Mouse (Mus musculus): ENCODE results near the gene Zcchc10. TPM values are rescaled to one million over a fixed set of nuclear protein-coding genes. Genes with fewer than 3 reads are reported as not detected.
A peak's percentile ranks its signal among the peaks of the same experiment; 100 is the strongest.

Gene Zcchc10
- polyA plus RNA-seq, 1 experiment from 2014 or later, result 18.6 TPM

GRCm38 (mm10) chr11:53345328-53345727 lies 20.8 kb downstream of the Zcchc10 start:
- ATAC-seq (ENCODE audit: low read depth), result no peak
- H3K36me3 ChIP-seq (ENCODE audit: control insufficient read depth, insufficient read depth, low read length), result no peaks in the 10 kb centered on the region
- H3K27me3 ChIP-seq (replicated peaks; ENCODE audit: control insufficient read depth, insufficient read depth, low read length), result no peaks in the 10 kb centered on the region
- no peak overlapping the region for H3K27ac ChIP-seq (replicated peaks; ENCODE audit: low read depth, low read length)
- H3K9me3 ChIP-seq (ENCODE audit: control insufficient read depth, low read length), result no peaks in the 10 kb centered on the region
- no peak overlapping the region for H3K9ac ChIP-seq (ENCODE audit: low read depth, low read length)
- no peak overlapping the region for H3K4me3 ChIP-seq (ENCODE audit: low read depth, low read length)
- H3K4me1 ChIP-seq (ENCODE audit: control insufficient read depth, insufficient read depth, low read length), result no peaks in the 10 kb centered on the region
- no peak for DNase-seq (ENCODE audit: low spot score)
- H3K4me2 ChIP-seq (ENCODE audit: low read depth, low read length), result no peak overlapping the region
- 19% methylated on average over 5 of the region's 5 CpGs for WGBS

GRCm38 (mm10) chr11:53345738-53346137 lies 21.3 kb downstream of the Zcchc10 start:
- H3K4me3 ChIP-seq (ENCODE audit: low read depth, low read length), result no peak overlapping the region
- H3K4me1 ChIP-seq (ENCODE audit: control insufficient read depth, insufficient read depth, low read length), result no peaks in the 10 kb centered on the region
- no peak for ATAC-seq (ENCODE audit: low read depth)
- 12% methylated on average over 2 of the region's 2 CpGs for WGBS
- H3K9me3 ChIP-seq (ENCODE audit: control insufficient read depth, low read length), result no peaks in the 10 kb centered on the region
- H3K27ac ChIP-seq (replicated peaks; ENCODE audit: low read depth, low read length), result no peak overlapping the region
- no peak overlapping the region for H3K9ac ChIP-seq (ENCODE audit: low read depth, low read length)
- H3K4me2 ChIP-seq (ENCODE audit: low read depth, low read length), result no peak overlapping the region
- no peaks in the 10 kb centered on the region for H3K27me3 ChIP-seq (replicated peaks; ENCODE audit: control insufficient read depth, insufficient read depth, low read length)
- H3K36me3 ChIP-seq (ENCODE audit: control insufficient read depth, insufficient read depth, low read length), result no peaks in the 10 kb centered on the region
- DNase-seq (ENCODE audit: low spot score), result no peak

GRCm38 (mm10) chr11:53350291-53351223 lies 26.1 kb downstream of the Zcchc10 start, which contains the start of gene Aff4:
Gene Aff4 (plus strand): TSS chr11:53350833.
- Histone ChIP-seq H3K27ac (replicated peaks; ENCODE audit: low read depth, low read length) (peak within 1 kb of the TSS; percentile 99), H3K36me3 (ENCODE audit: control insufficient read depth, insufficient read depth, low read length) (no peaks in the 10 kb centered on the region; the same call in 1 of the 2 replicates), H3K27me3 (replicated peaks; ENCODE audit: control insufficient read depth, insufficient read depth, low read length) (no peaks in the 10 kb centered on the region), H3K4me3 (ENCODE audit: low read depth, low read length) (peak within 1 kb of the TSS; percentile 99), H3K9ac (ENCODE audit: low read depth, low read length) (peak within 1 kb of the TSS; percentile 99), H3K9me3 (ENCODE audit: control insufficient read depth, low read length) (no peaks in the 10 kb centered on the region), H3K4me2 (ENCODE audit: low read depth, low read length) (peak within 1 kb of the TSS; percentile 81), H3K4me1 (ENCODE audit: control insufficient read depth, insufficient read depth, low read length) (peaks cover 7% of the 10 kb centered on the region)
- DNase-seq (ENCODE audit: low spot score) (peak; percentile 96), ATAC-seq (ENCODE audit: low read depth) (peak; percentile 95)
- WGBS, result 0% methylated on average over 45 of the region's 127 CpGs

GRCm38 (mm10) chr11:53351224-53351942 lies 26.9 kb downstream of the Zcchc10 start:
- peaks cover 7% of the 10 kb centered on the region for H3K4me1 ChIP-seq (ENCODE audit: control insufficient read depth, insufficient read depth, low read length)
- peak overlapping the region; percentile 99 for H3K4me3 ChIP-seq (ENCODE audit: low read depth, low read length)
- H3K9ac ChIP-seq (ENCODE audit: low read depth, low read length), result peak overlapping the region; percentile 99
- DNase-seq (ENCODE audit: low spot score) (peak; percentile 77), ATAC-seq (ENCODE audit: low read depth) (peak; percentile 24; the same call in 1 of the 2 replicates)
- peak overlapping the region; percentile 99 for H3K27ac ChIP-seq (replicated peaks; ENCODE audit: low read depth, low read length)
- H3K4me2 ChIP-seq (ENCODE audit: low read depth, low read length), result peak overlapping the region; percentile 81
- H3K27me3 ChIP-seq (replicated peaks; ENCODE audit: control insufficient read depth, insufficient read depth, low read length), result no peaks in the 10 kb centered on the region
- no peaks in the 10 kb centered on the region for H3K9me3 ChIP-seq (ENCODE audit: control insufficient read depth, low read length)
- WGBS, result 0% methylated on average over 31 of the region's 35 CpGs
- H3K36me3 ChIP-seq (ENCODE audit: control insufficient read depth, insufficient read depth, low read length), result no peaks in the 10 kb centered on the region; the same call in 1 of the 2 replicates

- ATAC-seq (ENCODE audit: low read depth) (no peak), DNase-seq (ENCODE audit: low spot score) (peak; percentile 23)
- Histone ChIP-seq H3K9ac (ENCODE audit: low read depth, low read length) (peak overlapping the region; percentile 99), H3K27me3 (replicated peaks; ENCODE audit: control insufficient read depth, insufficient read depth, low read length) (no peaks in the 10 kb centered on the region), H3K27ac (replicated peaks; ENCODE audit: low read depth, low read length) (peak overlapping the region; percentile 99), H3K4me2 (ENCODE audit: low read depth, low read length) (peak overlapping the region; percentile 81), H3K9me3 (ENCODE audit: control insufficient read depth, low read length) (no peaks in the 10 kb centered on the region), H3K4me1 (ENCODE audit: control insufficient read depth, insufficient read depth, low read length) (peaks cover 7% of the 10 kb centered on the region), H3K4me3 (ENCODE audit: low read depth, low read length) (peak overlapping the region; percentile 99), H3K36me3 (ENCODE audit: control insufficient read depth, insufficient read depth, low read length) (peaks cover 2% of the 10 kb centered on the region; the same call in 1 of the 2 replicates)
- 3% methylated on average over 14 of the region's 14 CpGs for WGBS
These were observed 27.6 kb downstream of the Zcchc10 start for GRCm38 (mm10) chr11:53351943-53352590.

- no peak overlapping the region for H3K4me2 ChIP-seq (ENCODE audit: low read depth, low read length)
- H3K27ac ChIP-seq (replicated peaks; ENCODE audit: low read depth, low read length), result no peak overlapping the region
- no peak for ATAC-seq (ENCODE audit: low read depth)
- H3K9me3 ChIP-seq (ENCODE audit: control insufficient read depth, low read length), result no peaks in the 10 kb centered on the region
- H3K36me3 ChIP-seq (ENCODE audit: control insufficient read depth, insufficient read depth, low read length), result peaks cover 9% of the 10 kb centered on the region; the same call in 1 of the 2 replicates
- no peaks in the 10 kb centered on the region for H3K27me3 ChIP-seq (replicated peaks; ENCODE audit: control insufficient read depth, insufficient read depth, low read length)
- H3K4me3 ChIP-seq (ENCODE audit: low read depth, low read length), result no peak overlapping the region
- H3K9ac ChIP-seq (ENCODE audit: low read depth, low read length), result no peak overlapping the region
- DNase-seq (ENCODE audit: low spot score), result no peak
- 93% methylated on average over 5 of the region's 5 CpGs for WGBS
- H3K4me1 ChIP-seq (ENCODE audit: control insufficient read depth, insufficient read depth, low read length), result no peaks in the 10 kb centered on the region
These were observed 34.2 kb downstream of the Zcchc10 start for GRCm38 (mm10) chr11:53358504-53359155.

- no peak for DNase-seq (ENCODE audit: low spot score)
- Histone ChIP-seq H3K4me2 (ENCODE audit: low read depth, low read length) (no peak overlapping the region), H3K9ac (ENCODE audit: low read depth, low read length) (no peak overlapping the region), H3K4me1 (ENCODE audit: control insufficient read depth, insufficient read depth, low read length) (no peaks in the 10 kb centered on the region), H3K27ac (replicated peaks; ENCODE audit: low read depth, low read length) (no peak overlapping the region), H3K36me3 (ENCODE audit: control insufficient read depth, insufficient read depth, low read length) (peaks cover 32% of the 10 kb centered on the region), H3K9me3 (ENCODE audit: control insufficient read depth, low read length) (no peaks in the 10 kb centered on the region), H3K27me3 (replicated peaks; ENCODE audit: control insufficient read depth, insufficient read depth, low read length) (no peaks in the 10 kb centered on the region), H3K4me3 (ENCODE audit: low read depth, low read length) (no peak overlapping the region)
- WGBS, result 98% methylated on average over 2 of the region's 2 CpGs
- ATAC-seq (ENCODE audit: low read depth), result no peak
These were observed 42.6 kb downstream of the Zcchc10 start for GRCm38 (mm10) chr11:53367032-53367431.

GRCm38 (mm10) chr11:53378918-53379317 lies 54.4 kb downstream of the Zcchc10 start:
- DNase-seq (ENCODE audit: low spot score) (no peak), ATAC-seq (ENCODE audit: low read depth) (no peak)
- Histone ChIP-seq H3K4me3 (ENCODE audit: low read depth, low read length) (no peak overlapping the region), H3K27me3 (replicated peaks; ENCODE audit: control insufficient read depth, insufficient read depth, low read length) (no peaks in the 10 kb centered on the region), H3K9me3 (ENCODE audit: control insufficient read depth, low read length) (no peaks in the 10 kb centered on the region), H3K4me1 (ENCODE audit: control insufficient read depth, insufficient read depth, low read length) (no peaks in the 10 kb centered on the region), H3K4me2 (ENCODE audit: low read depth, low read length) (no peak overlapping the region), H3K9ac (ENCODE audit: low read depth, low read length) (no peak overlapping the region), H3K36me3 (ENCODE audit: control insufficient read depth, insufficient read depth, low read length) (peaks cover 56% of the 10 kb centered on the region), H3K27ac (replicated peaks; ENCODE audit: low read depth, low read length) (no peak overlapping the region)
- WGBS, result 93% methylated on average over 1 of the region's 1 CpGs
